Mouse (Mus musculus): ENCODE measurements around the gene Ak9.

- no peak for TF ChIP-seq CTCF (IDR thresholded peaks at IDR 0.05; ENCODE audit: low read depth)
- no peak for TF ChIP-seq EP300 (optimal IDR thresholded peaks at IDR 0.05)
These were observed 169.2 kb downstream of the Ak9 start for GRCm38 (mm10) chr10:41472962-41473481.
